Comparison of ENCODE assay signal across 23 mouse cellular contexts in the genomic region with DNA sequence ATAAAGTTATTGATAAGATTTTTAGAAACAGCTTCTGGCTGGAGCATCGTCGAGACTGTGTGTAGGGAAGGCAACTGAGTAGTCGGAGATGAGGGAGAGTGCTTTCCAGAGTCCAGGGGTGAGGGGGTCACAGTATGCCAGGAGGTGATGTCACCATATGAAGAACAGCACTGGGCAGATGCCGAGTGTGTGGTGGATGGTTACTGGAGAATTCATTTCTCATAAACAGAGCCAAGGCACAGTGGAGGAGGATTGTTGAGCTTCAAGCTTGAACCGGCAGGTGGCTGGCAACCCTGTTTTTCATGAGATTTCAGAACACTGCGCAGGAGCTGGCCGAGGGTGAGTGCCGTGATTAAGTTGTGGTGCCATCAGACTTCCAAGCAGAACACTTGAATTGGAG.
DNase-seq lines count a peak whose midpoint lies in the region; ATAC-seq and TF ChIP-seq lines count a peak whose summit lies in the region.
"Had no signal": no experiment of that assay in that cellular context is flagged by ENCODE, and none has a peak within 500 bp of the region (broad histone marks: within the 10 kb centered on the region; RNA-seq: fewer than 3 reads in every experiment).

No protein-coding gene starts in this region.

- H3K36me3 ChIP-seq in kidney, embryonic 14.5 days (ENCODE audit: control insufficient read depth, insufficient read depth, low read length): no peaks in the 10 kb centered on the region
- no peaks in the 10 kb centered on the region for H3K36me3 ChIP-seq in megakaryocyte, embryonic 14.5 days (replicated peaks; ENCODE audit: low read length)
- H3K36me3 ChIP-seq: embryonic facial prominence, embryonic 10.5 days; embryonic facial prominence, embryonic 13.5 days; forebrain, embryonic 12.5 days; forebrain, embryonic 15.5 days; hindbrain, embryonic 12.5 days; intestine, embryonic 15.5 days had no signal

- 0 out of 2 replicates have a peak, but pooled peaks have one; percentile 1 for TF ChIP-seq CTCF in gastrocnemius, adult 2 months (IDR thresholded peaks at IDR 0.05)

- no peak overlapping the region for H3K27ac ChIP-seq in gastrocnemius, adult 2 months
- no peak overlapping the region for H3K27ac ChIP-seq in kidney, embryonic 14.5 days (ENCODE audit: low read depth, low read length)
- H3K27ac ChIP-seq: embryonic facial prominence, embryonic 10.5 days; embryonic facial prominence, embryonic 13.5 days; forebrain, embryonic 12.5 days; hindbrain, embryonic 12.5 days; intestine, embryonic 15.5 days had no signal

- no peaks in the 10 kb centered on the region for H3K4me1 ChIP-seq in kidney, embryonic 14.5 days (ENCODE audit: control insufficient read depth, insufficient read depth, low read length)
- H3K4me1 ChIP-seq in megakaryocyte, embryonic 14.5 days: no peaks in the 10 kb centered on the region
- H3K4me1 ChIP-seq: forebrain, embryonic 12.5 days; intestine, embryonic 15.5 days had no signal

- no peak overlapping the region for H3K4me2 ChIP-seq in kidney, embryonic 14.5 days (replicated peaks; ENCODE audit: low read depth, low read length)
- H3K4me2 ChIP-seq: embryonic facial prominence, embryonic 13.5 days; forebrain, embryonic 12.5 days; forebrain, embryonic 15.5 days; heart, embryonic 11.5 days; hindbrain, embryonic 12.5 days; intestine, embryonic 15.5 days had no signal

- H3K4me3 ChIP-seq in gastrocnemius, adult 2 months: no peak overlapping the region
- H3K4me3 ChIP-seq in kidney, embryonic 14.5 days (ENCODE audit: low read length): no peak overlapping the region
- H3K4me3 ChIP-seq in megakaryocyte, embryonic 14.5 days (replicated peaks): peak overlapping the region; percentile 10
- H3K4me3 ChIP-seq: embryonic facial prominence, embryonic 10.5 days; embryonic facial prominence, embryonic 13.5 days; erythroblast, embryonic 14.5 days; forebrain, embryonic 12.5 days; forebrain, embryonic 15.5 days; hindbrain, embryonic 12.5 days; intestine, embryonic 15.5 days had no signal

- intact Hi-C loops in gastrocnemius, adult 2 months (cut with DNase I): no loop called here

- H3K9me3 ChIP-seq in kidney, embryonic 14.5 days (ENCODE audit: control insufficient read depth, low read length): no peaks in the 10 kb centered on the region; the same call in 1 of the 2 replicates
- peaks cover 91% of the 10 kb centered on the region for H3K9me3 ChIP-seq in megakaryocyte, embryonic 14.5 days
- H3K9me3 ChIP-seq: embryonic facial prominence, embryonic 10.5 days; embryonic facial prominence, embryonic 13.5 days; forebrain, embryonic 12.5 days; forebrain, embryonic 15.5 days; hindbrain, embryonic 12.5 days; intestine, embryonic 15.5 days had no signal

- DNase-seq in cerebellum, postnatal 10 days: peak; percentile 73 to 80
- DNase-seq in cerebellum, adult 9-11 months: no peak
- DNase-seq in gastrocnemius, adult 2 months: no peak
- no peak for DNase-seq in gastrocnemius, adult 8-10 months (ENCODE audit: low spot score in 2 of 2)
- DNase-seq in kidney, postnatal 25 days: no peak
- DNase-seq: adrenal gland, adult 8-10 months; adrenal gland, postnatal 25 days; cerebellum, adult 11-12 months; cerebellum, postnatal 36 days; embryo, embryonic 11 days; heart, adult 11 months had no signal

- no peaks in the 10 kb centered on the region for H3K27me3 ChIP-seq in kidney, embryonic 14.5 days (ENCODE audit: control insufficient read depth, insufficient read depth, low read length)
- no peaks in the 10 kb centered on the region for H3K27me3 ChIP-seq in megakaryocyte, embryonic 14.5 days (replicated peaks)
- H3K27me3 ChIP-seq: embryonic facial prominence, embryonic 13.5 days; forebrain, embryonic 12.5 days; forebrain, embryonic 15.5 days; hindbrain, embryonic 12.5 days; intestine, embryonic 15.5 days had no signal

- 0 out of 2 replicates have a peak, but pooled peaks have one; percentile 40 for ATAC-seq in kidney, embryonic 14.5 days (ENCODE audit: low FRiP score, low TSS enrichment)
- ATAC-seq in megakaryocyte, adult 5-6 weeks (ENCODE audit: poor library complexity, severe bottlenecking): no peak
- ATAC-seq: activated CD4-positive, CD25-positive, alpha-beta regulatory T cell, adult 4 months; intestine, embryonic 15.5 days had no signal

- H3K9ac ChIP-seq in kidney, embryonic 14.5 days (ENCODE audit: low read depth, low read length): no peak overlapping the region
- H3K9ac ChIP-seq: embryonic facial prominence, embryonic 13.5 days; forebrain, embryonic 12.5 days; forebrain, embryonic 15.5 days; hindbrain, embryonic 12.5 days; intestine, embryonic 15.5 days had no signal

- 76% methylated on average over 8 of the region's 8 CpGs for WGBS in kidney, embryonic 14.5 days

Comparison
In these comparisons a context has a peak if more than half of its experiments do, and no peak if none do; other contexts are left out.
1. DNase-seq: peak in cerebellum, postnatal 10 days (2 of 2); none in cerebellum, adult 9-11 months (single experiment), gastrocnemius, adult 2 months (single experiment), gastrocnemius, adult 8-10 months (0 of 2) and kidney, postnatal 25 days (0 of 2).